Mouse (Mus musculus) forebrain, embryonic 12.5 days (tissue): ENCODE measurements around the gene Tob2. TPM values are rescaled to one million over a fixed set of nuclear protein-coding genes. Genes with fewer than 3 reads are reported as not detected.

Experiments used
- ATAC-seq: fragments of 200-750 bp; cut with Nextera tagmentation; 2 replicates; pipeline ENCODE4 v1.8.0; 2017; ENCODE audit warnings: moderate TSS enrichment; ENCODE audit not compliant: low FRiP score
- H3K27ac ChIP-seq: fragments of 300-500 bp; sonication (generic); 2 replicates; pipeline ENCODE4 v1.5.1; 2016; ENCODE audit warnings: mild to moderate bottlenecking
- H3K27me3 ChIP-seq: fragments of 300-500 bp; sonication (generic); 2 replicates; pipeline ENCODE4 v1.6.1; 2016; ENCODE audit warnings: mild to moderate bottlenecking
- H3K36me3 ChIP-seq: fragments of 300-500 bp; sonication (generic); replicated peaks from 2 replicates; pipeline ENCODE4 v1.6.1; 2016; ENCODE audit warnings: mild to moderate bottlenecking
- H3K4me1 ChIP-seq: fragments of 300-500 bp; sonication (generic); 2 replicates; pipeline ENCODE4 v1.6.1; 2016
- H3K4me2 ChIP-seq: fragments of 300-500 bp; sonication (generic); 2 replicates; pipeline ENCODE4 v1.6.1; 2016; ENCODE audit warnings: mild to moderate bottlenecking, moderate library complexity
- H3K4me3 ChIP-seq: fragments of 300-500 bp; sonication (generic); replicated peaks from 2 replicates; pipeline ENCODE4 v1.5.1; 2016; ENCODE audit warnings: mild to moderate bottlenecking
- H3K9ac ChIP-seq: fragments of 300-500 bp; sonication (generic); 2 replicates; pipeline ENCODE4 v1.6.1; 2016; ENCODE audit warnings: mild to moderate bottlenecking
- H3K9me3 ChIP-seq: fragments of 300-500 bp; sonication (generic); 2 replicates; pipeline ENCODE4 v1.6.1; 2016
- WGBS: fragments of 180-500 bp; shearing (Covaris S2); methylation state at CpG from one replicate; pipeline ENCODE4 v1.1.7; 2016; 5-methylcytosine and 5-hydroxymethylcytosine counted together
- polyA plus RNA-seq: library from polyadenylated mRNA; unstranded; fragments of >200 nt; fragmentation: Nextera tagmentation; extraction: Ambion mirVana; gene quantifications from 2 replicates; pipeline ENCODE4 v1.2.1, GENCODE M21; 2016

The Tob2 gene
- polyA plus RNA-seq, 1 experiment from 2014 or later: 24.8 TPM

DNA sequence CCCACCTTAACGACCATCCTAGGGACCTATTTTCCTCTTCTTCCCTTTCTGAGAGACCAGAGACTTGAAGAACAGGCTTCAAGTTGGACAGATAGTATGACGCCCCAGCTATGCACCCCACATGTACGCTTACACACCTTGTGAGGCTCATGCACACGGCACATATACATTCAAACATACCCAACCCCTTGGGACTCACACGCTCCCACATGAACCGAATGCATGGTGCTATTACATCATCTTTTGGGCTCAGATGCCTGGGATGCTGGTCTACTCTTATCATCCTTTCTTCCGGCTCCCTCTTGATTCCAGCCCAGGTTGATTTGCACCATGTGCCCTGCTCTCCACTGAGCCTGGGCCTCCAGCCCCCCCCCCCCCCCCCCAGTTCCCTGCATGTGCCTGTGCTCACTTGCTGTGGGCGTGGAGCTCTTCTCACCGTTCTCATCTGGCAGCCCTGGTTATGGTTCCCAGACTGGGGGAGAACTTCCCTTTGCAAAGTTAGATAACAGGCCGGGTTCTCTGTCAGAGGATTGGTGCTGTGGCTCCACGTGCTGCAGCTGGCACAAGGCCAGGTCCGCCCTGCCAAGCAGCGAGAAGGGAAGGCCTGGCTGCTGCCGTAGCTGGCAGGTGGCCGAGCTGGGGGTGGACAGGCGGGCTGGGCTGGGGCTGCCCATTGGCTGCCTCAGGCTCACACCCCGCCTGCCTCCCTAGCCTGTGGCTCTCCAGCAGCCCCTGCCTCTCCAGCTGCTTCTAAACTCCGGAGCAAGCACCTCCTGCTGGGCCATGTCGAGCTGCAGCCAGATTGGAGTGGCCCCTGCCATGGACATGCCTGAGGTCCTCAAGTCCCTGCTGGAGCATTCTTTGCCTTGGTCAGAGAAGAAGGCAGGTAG, 56.4 kb downstream of the Tob2 start, which contains the start of gene Tef:
TSS of gene Tef (plus strand) at position 421 of the 890 bp plus-strand sequence.
- 26% methylated on average over 19 of the region's 19 CpGs for WGBS
- Histone ChIP-seq H3K4me2 (peak within 1 kb of the TSS; percentile 56), H3K27ac (peak within 1 kb of the TSS; percentile 82), H3K9me3 (no peaks in the 10 kb centered on the region), H3K9ac (peak within 1 kb of the TSS; percentile 51), H3K27me3 (0 out of 2 replicates have a peak, but pooled peaks cover 4% of the 10 kb centered on the region), H3K36me3 (peaks cover 7% of the 10 kb centered on the region; the same call in 1 of the 2 replicates), H3K4me1 (peaks cover 29% of the 10 kb centered on the region), H3K4me3 (peak within 1 kb of the TSS; percentile 30)
- ATAC-seq: peak; percentile 99

DNA sequence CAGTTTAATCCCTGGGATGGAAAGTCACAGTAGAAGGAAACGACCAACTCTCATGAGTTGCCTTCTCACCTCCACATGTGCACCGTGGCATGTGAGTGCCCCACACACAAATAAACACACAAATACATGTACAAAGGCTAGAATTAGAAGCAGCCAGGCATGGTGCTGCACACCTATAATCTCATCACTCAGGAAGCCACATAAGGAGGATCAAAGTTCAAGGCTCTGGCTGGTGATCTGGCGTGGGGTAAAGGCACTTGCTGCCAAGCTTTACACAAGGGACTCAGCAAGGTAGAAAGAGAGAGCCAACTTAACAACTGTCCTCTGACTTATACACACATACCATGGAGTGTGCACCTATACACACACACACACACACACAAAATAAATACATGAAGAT, 58.2 kb downstream of the Tob2 start:
- Histone ChIP-seq H3K4me2 (no peak overlapping the region), H3K9me3 (no peaks in the 10 kb centered on the region), H3K4me1 (peaks cover 26% of the 10 kb centered on the region), H3K4me3 (no peak overlapping the region), H3K36me3 (peaks cover 14% of the 10 kb centered on the region; the same call in 1 of the 2 replicates), H3K27ac (no peak overlapping the region), H3K9ac (no peak overlapping the region), H3K27me3 (0 out of 2 replicates have a peak, but pooled peaks cover 4% of the 10 kb centered on the region)
- no peak for ATAC-seq
- WGBS: 83% methylated on average over 3 of the region's 3 CpGs

DNA sequence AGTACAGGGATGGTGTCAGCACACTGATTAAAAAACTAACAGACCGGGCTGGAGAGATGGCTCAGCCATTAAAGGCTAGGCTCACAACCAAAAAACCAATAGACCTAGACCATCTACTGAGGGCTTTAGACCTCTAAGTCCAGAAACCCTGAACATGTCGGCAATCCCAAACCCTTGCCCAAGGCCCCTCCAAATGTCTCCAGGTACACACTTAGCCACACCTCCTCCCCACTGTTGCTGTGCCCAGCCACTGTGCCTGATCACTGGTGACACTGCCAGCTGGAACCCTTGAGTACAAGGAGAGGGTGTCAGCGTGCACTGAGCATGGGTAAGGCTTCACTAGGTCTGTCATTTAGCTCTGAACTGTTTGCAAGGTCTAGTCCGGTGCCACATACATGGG, 60.2 kb downstream of the Tob2 start:
- H3K4me2 ChIP-seq: no peak overlapping the region
- no peak for ATAC-seq
- peaks cover 16% of the 10 kb centered on the region for H3K4me1 ChIP-seq
- H3K36me3 ChIP-seq: peaks cover 26% of the 10 kb centered on the region
- WGBS: 91% methylated on average over 4 of the region's 4 CpGs
- no peak overlapping the region for H3K27ac ChIP-seq
- no peak overlapping the region for H3K4me3 ChIP-seq
- H3K27me3 ChIP-seq: 0 out of 2 replicates have a peak, but pooled peaks cover 4% of the 10 kb centered on the region
- no peak overlapping the region for H3K9ac ChIP-seq
- H3K9me3 ChIP-seq: no peaks in the 10 kb centered on the region

Other genes starting within 250 kb of the Tob2 start
- 36.8 and 39.6 TPM in 2 replicates for gene L3mbtl2, start 194.9 kb downstream of the Tob2 start, polyA plus RNA-seq
- 5.0 TPM in 2 replicates for gene Chadl, start 161.5 kb downstream of the Tob2 start, polyA plus RNA-seq
- gene Zc3h7b, start 113.7 kb downstream of the Tob2 start, polyA plus RNA-seq: 45.8 and 51.3 TPM in 2 replicates
- 166 and 174 TPM in 2 replicates for gene Rangap1, start 113.3 kb downstream of the Tob2 start, polyA plus RNA-seq
- gene Tef, start 56.4 kb downstream of the Tob2 start, polyA plus RNA-seq: 25.8 and 27.2 TPM in 2 replicates
- gene Phf5a, start 13.1 kb upstream of the Tob2 start, polyA plus RNA-seq: 138 and 140 TPM in 2 replicates
- 184 and 185 TPM in 2 replicates for gene Aco2, start 13.5 kb upstream of the Tob2 start, polyA plus RNA-seq
- gene Polr3h, start 67.4 kb upstream of the Tob2 start, polyA plus RNA-seq: 69.8 and 75.6 TPM in 2 replicates
- 35.8 and 39.9 TPM in 2 replicates for gene Csdc2, start 78.0 kb upstream of the Tob2 start, polyA plus RNA-seq
- 42.0 and 44.0 TPM in 2 replicates for gene Pmm1, start 102.1 kb upstream of the Tob2 start, polyA plus RNA-seq
- not detected in 2 replicates for gene 1700029P11Rik, start 121.7 kb upstream of the Tob2 start, polyA plus RNA-seq
- 58.5 and 64.4 TPM in 2 replicates for gene Xrcc6, start 129.0 kb upstream of the Tob2 start, polyA plus RNA-seq
- 39.2 and 40.7 TPM in 2 replicates for gene Desi1, start 175.1 kb upstream of the Tob2 start, polyA plus RNA-seq
- gene Snu13, start 188.8 kb upstream of the Tob2 start, polyA plus RNA-seq: 210 and 220 TPM in 2 replicates
- gene 4930407I10Rik, start 200.4 kb upstream of the Tob2 start, polyA plus RNA-seq: 0.06 TPM in 1 of 2 replicates, not detected in the other
- 0.06 and 0.08 TPM in 2 replicates for gene Mei1, start 211.2 kb upstream of the Tob2 start, polyA plus RNA-seq